Mouse (Mus musculus) embryo, embryonic 10.5 days (tissue): Measurements from ENCODE around the gene Marveld1.
A peak's percentile ranks its signal among the peaks of the same experiment; 100 is the strongest.

Experiments used
- DNase-seq: peaks from one replicate; pipeline ENCODE4 v3.0.0-alpha.2; 2015; ENCODE audit warnings: low spot score

The Marveld1 gene

DNA sequence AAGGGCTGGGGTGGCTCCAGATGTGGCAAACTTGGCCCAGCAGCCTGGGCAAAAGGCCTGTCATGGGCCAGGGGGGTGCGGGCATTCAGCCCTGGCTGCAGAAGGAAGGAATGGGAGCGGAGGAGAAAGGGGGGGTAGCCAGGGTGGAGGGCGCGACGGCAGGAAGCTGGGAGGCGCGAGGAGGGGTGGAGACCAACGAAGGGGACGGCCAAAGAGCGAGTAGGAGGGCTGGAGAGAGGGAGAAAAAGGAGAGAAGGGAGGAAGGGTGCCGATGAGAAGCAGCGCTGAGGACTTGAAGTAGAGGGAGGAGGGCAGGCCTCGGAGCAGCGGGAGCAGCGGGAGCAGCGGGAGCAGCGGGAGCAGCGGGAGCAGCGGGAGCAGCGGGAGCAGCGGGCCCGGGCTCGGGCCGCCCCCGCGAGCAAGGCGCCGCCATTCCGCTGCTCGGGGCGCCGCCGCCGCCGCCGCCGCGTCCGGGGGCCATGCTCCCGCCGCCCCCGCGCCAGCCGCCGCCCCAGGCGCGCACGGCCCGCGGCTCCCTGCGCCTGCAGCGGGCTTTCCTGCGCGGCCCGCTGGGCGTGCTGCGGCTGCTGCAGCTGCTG, at the start of gene Marveld1:
Gene Marveld1, plus strand, starts transcription at position 231 of the 599 bp plus-strand sequence.
- peak; percentile 64 for DNase-seq

DNA sequence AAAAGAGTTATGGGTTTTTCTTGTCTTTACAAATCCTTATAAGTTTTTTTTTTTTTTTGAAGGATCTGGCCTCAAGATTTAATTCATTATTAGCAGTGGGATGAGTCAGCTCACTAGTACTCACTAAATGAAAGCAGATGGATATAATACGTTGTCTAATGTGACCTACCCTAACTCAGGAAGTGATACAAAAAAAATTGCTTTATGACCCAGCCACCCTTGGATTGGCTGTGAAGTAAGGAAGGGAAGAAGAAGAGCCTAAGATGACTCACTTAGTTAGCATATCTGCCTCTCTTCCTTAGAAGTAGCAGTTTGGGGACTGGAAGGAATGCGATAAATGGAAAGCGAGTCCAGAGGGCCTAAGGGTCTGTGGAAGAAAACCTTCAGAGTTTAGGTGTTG, 47.8 kb upstream of the Marveld1 start:
- no peak for DNase-seq

DNA sequence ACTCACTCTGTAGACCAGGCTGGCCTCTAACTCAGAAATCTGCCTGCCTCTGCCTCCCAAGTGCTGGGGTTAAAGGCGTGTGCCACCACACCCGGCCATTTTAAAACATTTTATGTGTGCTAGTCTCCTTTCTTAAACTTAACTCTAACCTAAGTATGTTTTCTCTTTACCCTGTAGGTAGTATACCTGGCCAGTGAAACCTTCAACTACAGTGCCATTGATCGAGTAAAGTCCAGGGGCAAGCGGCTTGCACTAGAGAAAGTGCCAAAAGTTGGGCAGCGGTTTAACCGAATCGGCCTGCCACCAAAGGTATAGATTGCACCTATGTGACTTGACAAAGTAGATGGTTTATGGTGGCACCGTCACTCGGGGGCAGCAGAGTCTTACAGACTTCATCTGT, 42.5 kb upstream of the Marveld1 start:
- no peak for DNase-seq

DNA sequence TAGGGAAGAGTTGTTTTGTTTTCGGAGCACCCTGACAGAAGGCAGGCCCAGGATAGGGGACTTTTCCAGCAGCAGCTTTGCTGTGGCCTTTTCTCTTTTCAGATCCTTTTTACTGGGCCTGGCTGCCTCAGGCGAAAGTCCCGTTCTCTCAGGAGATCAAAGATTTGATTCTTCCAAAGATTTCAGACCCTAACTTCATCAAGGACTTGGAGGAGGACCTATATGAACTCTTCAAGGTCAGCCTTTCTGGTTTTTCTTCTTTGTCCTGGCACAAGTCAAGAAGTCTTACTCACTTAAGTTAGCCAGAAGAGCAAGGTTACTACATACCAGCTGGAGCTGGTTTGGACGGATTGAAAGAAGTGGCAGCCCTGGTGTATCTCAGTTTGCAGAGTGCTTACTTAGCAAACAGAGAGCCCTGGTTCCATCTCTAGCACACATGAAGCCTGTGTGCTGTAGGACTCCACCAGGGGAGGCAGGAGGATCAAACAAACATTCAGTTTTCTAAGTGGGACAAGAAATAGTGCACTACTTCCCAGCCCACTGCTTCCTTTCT, 31.3 kb upstream of the Marveld1 start:
- DNase-seq = no peak

DNA sequence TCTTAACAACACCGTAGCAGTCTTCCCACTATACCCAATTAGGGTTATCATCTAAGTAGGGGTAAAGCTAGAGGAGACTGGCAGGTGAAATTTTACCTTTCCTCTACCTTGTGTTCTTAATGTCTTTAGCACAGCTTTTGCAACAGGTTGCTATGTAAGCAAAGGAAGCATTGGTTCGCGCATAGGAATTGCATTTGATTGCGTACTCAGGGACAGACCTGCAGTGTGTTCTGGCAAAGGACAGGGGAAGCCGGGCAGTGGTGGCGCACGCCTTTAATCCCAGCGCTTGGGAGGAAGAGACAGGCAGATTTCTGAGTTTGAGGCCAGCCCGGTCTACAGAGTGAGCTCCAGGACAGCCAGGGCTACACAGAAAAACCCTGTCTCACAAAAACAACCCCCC, 29.1 kb upstream of the Marveld1 start:
- no peak for DNase-seq

DNA sequence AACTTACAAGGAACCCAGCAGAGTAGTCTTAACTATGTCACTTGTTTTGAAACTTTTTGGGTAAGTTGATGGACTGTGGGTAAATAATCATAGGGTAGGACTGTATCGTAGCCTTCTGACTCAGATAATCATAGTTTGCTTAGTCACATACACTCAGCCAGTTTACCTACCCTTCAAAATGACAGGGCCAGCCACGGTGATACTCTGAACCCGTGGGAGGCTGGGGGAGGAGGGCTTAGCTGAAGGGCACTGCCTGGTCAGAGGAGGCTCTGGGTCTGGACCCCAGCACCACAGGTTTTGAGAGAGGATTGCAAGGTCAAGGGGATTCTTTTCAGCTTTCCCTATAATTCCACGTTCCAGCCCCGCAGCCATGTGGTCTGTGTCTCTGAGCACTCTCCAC, 28.6 kb upstream of the Marveld1 start:
- DNase-seq = no peak

DNA sequence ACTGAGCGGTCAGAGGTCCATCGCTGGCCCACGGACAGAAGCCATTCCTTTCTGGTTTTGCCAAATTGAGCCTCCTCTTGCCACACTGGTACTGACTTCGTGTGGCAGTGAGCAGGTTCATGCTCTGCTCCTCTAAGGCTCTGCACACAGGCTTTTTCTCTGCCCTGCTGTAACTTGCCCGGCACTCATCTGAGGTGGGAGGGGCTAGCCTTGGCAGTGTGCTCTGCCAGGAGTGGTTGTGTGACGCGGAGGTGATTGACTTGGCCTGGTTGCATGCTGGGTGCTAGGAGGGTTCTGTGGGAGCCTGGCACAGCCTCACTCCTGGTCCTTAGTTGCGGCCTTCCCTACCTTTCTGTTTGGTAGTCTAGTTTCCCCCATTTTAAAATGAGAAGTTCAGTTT, 26.7 kb upstream of the Marveld1 start:
- no peak for DNase-seq

DNA sequence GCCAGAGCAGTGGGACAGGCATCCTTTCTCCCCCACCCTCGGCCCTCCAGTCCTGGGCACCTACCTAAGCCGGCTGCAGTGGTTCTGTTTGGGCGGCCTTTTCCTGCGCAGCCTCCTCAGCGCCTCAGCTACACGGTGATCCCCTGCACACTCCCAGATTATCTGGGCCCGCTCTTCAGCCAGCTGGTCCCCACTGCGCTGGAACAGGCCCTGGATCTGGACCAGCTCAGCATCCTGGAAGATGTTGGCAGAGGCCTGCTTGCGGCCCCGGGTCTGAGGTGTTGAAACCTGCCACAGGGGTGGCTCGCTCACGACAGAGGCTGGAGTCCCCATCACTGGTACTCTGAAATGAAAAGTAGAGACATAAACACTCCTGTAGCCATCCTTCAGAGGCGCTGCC, 22.5 kb upstream of the Marveld1 start:
- no peak for DNase-seq

DNA sequence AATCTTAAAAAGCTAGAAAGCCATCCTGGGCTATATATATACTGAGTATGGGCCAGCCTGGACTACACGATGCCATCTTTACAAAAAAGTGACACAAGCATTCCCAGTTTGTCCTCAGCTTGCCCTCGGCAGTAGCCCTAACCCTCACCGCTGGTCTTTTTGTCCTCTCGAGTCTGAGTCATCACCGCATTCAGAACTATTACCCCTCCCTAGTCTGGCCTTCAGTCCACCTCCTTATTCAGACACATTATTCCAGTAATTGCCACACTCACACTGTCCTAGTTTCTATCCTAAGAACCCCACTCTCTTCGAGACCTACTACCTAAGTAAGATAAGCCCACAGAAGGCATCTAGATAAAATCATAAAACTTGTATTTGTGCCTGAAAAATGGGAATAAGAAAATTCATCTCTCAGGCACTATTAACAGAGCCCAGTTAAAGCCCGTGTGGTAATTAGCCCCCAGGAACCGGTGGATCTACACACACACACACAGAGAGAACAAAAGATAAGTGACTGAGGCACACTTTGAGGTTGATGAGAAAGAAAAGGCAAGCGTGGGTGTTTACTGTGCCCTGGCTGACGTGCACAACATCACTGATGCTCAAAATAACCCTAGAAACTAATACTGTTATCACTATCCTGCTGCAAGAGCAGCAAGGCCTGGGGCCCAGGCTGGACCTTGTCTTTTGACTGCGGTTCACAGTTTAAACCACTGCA, 21.5 kb upstream of the Marveld1 start:
- DNase-seq = no peak

DNA sequence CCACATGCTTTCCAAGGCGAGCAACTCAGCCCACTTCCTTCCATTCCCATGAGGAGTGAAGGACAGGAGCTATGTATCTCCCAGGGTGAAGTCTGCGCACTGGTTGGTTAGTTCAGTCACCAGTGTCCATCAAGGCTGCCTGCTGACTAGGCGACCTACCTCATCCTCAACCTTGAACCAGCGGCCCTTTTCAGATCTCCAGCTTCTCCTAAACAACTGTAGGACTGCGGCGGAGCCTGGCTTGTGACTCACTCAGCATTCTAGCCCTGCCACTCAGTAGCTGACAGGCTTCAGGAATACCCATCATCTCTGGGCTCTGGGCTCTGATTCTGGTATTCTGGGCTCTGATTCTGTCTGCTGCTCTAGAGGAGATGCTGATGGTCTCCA, 21.0 kb upstream of the Marveld1 start:
- no peak for DNase-seq

DNA sequence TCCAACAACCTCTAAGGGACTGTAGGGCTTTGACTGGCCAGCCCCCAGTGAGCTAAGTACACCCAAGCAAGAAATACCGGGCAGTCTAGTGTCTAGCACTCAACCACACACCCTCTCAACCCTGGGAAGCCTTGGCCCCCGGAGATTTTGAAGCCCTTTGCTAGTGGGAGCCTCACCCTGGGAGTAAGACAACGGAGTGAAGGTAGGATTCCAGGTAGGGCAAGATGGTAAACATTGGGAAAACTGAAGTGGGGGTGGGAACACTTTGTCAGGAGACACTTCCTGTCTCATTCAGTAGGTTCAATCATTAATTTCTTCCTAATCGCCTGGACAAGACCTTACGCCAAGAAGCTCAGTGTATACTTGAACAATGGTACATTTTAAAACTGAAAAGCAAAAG, 20.2 kb upstream of the Marveld1 start:
- DNase-seq = no peak

DNA sequence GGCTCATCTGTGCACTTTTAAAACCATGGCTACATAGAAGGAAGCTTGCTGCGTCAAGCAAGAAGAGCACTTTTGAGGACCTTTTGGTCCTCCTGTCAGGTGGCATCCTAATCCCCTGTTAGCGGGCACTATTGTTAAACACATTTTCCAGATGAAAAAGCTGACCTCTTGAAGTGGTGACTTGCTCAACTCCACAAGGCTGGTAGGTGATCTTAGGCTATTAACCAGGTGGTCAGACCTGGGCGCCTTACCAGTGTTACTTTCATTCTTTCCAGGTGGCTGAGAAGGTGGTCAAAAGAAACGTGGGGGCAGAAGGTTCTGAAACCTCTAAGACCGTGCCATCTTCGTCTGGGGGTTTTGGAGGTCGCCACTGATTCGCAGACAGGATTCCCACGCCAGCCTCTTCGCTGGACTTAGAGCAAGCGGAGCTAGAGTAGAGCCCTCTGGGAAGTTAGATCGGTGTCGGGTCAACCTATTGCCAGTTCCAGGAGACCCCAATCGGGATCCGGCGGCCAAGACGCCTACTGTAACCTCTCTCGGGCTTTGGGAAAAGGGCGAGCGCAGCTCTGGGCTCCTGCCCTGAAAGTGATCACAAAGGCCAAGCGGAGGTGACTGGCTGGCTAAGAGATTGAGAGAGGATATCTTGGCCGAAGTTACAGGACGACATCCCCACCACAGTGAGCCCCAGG, 19.0 kb upstream of the Marveld1 start:
- DNase-seq = no peak

DNA sequence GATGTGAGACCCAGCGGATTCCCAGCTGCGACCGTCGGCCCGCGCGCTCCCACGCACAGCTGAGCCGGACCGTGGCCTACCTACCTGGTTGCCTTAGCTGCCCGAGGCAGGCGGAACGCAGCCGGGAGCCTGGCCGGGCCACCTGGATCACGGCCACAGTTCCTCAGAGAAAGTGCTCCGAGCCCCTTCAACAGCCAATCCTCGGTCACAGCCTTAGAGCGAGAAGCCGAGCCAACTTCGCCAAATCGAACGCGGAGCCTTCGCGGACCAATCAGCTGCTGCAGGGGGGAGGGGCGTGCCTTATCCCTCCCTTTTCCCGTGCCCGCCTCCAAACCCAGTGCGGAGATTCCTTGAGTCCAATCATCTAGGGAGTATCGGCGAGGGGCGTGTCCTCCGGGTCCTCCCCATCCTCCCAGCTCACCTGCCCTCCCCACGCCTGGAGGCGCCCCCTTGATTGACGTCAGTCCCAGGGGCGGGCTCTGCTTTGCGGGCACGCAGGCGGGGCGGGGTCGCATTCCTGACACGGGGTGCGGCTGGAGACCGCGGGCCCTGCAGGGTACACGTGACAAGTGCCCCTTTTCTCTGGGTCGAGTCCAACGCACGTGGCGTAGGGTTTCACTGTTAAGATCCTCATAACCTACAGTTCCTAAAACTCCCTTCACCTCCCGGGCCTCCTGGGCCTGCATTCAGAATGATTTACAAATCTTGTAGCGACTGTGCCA, 18.3 kb upstream of the Marveld1 start, which contains the start of gene Avpi1:
Gene Avpi1, minus strand, starts transcription at position 273 of the 722 bp plus-strand sequence.
- peak; percentile 99 for DNase-seq

DNA sequence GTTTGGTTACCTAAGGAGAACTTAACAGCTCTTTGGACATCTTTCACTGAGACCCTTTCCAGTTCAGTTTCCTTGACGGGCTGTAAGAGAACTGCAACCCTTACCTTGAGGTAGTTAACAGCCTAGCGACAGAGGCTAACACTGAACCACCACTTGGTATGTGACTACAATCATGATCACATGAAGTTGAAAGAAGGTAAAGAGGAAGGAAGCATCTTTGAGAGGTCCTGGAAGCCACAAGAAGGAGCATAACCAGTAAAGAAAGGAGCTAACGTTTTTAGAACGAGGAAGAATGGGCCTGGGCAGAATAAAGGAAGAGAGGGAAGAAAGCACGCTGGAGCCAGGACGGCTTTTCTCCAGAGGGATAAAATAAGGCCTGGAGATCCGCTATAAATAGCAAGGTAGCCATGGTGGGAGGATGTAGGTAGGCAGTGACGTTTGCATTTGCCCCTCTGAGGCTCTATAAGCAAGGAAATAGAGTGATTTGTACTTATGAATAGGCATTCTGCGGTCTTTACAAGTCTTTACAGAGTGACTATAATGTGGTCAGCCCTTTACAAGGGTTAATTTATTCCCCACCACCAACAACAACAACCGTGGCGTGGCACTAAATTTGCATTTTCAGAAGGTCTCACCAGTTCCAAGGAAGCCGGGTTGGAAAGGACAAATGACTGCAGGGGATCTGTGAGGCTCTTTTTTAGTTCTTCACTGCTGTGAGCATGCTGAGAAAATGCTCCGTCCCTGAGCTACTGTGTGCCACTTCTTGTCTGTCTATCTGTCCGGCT, 17.5 kb upstream of the Marveld1 start:
- peak; percentile 21 for DNase-seq

DNA sequence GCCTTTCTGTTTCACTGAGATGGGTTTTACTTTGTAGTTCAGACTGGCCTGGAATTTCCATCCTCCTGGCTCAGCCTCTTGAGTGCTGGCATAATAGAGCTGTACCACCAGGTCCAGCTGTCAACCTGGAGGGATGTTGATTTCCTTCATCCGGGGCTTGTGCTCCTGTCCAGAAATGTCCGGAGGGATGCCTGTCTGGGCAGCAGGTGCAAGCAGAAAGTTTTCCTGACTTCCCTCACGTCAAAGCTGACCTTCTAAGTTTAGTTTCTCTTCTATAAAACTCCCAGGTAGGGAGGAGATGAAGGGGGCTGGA, 16.9 kb upstream of the Marveld1 start:
- no peak for DNase-seq

DNA sequence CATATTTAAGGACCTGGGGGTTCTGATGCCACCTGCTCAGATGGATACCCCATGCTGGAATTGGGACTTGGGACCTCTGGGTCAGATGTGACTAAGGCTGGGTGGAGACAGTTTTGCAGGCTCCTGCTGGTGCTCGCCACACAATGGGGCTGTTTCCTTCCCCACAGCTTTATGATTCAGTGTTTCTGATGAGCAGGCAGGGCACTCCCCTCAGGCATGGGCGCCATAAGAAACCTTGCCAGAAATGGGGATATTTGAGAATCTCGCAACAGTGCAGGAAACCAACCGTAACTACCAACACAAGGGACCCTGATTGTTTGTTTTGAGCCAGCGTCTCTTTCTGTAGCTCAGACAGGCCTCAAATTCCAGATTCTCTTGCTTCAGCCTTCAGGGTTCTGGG, 16.1 kb upstream of the Marveld1 start:
- no peak for DNase-seq

DNA sequence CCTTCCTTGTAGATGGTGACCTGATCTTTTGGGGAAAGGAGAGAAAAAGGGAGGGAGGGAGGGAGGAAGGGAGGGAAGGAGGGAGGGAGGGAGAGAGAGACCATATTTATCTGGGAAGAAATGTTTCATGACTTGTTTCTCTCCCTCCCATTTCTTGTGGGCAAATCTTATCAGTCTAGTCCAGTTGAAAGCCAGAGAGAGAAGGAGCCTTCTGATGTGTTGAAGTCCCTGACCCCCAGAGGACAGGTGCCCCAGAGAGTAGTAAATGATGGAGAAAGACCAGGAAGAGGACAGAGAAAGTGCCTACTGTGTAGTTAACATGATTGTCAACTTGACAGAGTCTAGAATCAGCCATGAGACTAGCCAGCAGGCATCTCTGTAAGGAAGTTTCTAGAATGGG, 12.1 kb upstream of the Marveld1 start:
- no peak for DNase-seq

DNA sequence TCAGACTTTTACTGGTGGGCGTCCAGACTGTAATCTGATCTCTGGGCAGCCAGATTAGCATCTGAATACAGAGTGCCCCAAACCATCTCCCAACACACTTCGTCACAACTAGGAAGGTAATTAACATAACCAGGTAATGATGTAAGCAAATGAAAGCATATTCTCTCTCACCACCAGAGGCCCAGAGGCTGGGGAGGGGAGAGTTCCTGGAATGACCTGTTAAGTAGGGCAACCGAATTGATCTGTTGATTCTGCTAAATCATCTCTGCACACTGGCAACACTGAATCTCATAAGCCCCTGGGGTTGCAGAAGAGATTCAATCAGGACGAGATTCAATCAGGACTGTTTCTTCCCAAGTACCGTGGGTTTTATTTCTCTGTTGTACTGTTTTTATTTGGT, 11.1 kb upstream of the Marveld1 start:
- no peak for DNase-seq

DNA sequence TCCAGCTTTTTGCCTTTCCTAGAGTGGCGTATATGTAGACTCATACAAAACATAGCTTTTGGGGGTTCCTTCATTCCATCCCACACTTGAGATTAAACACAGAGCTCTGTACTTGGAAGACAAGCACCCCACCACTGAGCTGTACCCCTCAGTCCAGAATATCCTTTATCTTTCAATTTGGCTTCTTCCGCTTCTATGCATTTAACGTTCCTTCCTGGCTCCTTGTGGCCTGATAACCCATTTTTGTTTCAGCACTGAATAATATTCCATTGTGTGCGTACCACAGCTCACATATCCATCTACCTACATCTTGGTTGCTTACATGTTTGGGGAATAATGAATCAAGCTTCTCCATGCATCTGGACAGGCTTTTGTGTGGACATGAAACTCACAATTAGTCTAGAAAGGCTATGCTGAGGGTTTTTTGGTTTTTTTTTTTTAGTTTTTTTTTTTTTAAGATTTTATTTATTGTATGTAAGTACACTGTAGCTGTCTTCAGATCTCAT, 10.0 kb upstream of the Marveld1 start:
- no peak for DNase-seq

DNA sequence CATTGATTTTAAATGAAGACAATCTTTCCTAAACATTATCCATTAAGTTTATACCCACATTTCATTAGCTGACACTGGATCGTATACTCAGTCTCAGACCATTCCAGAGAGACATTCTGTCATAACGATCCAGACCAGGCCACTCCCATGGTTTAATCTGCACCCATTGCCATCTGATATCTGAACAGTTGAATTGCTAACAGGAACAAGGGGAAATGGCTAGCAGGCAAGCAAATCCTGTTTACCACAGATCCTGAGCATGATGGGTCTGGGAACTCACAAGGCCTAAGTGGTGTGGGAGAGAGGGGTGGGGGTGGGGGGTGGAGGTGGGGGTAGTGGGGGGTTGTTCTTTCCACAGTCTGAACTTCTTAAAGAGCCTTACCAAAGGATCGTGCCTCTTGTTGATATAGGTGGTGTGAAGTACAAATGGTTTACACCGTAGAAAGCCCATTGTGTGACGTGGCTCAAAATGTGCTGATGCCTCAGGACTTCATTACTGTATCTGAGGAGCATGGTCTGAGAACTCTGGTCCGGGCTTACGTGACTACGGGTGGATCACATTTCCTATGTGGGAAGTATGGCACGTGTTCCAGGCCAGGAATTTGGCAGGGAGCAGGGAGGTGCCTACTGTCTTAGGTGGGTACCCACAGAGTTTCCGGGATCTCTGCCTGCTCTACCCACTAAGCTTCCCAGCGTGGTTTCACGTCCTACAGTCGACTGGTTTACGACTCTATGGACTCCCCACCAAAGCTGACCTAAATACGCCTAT, 8.5 kb upstream of the Marveld1 start:
- DNase-seq = no peak
